Mouse (Mus musculus) megakaryocyte, embryonic 14.5 days (primary cell): Measurements from ENCODE around the gene Zkscan5. TPM values are rescaled to one million over a fixed set of nuclear protein-coding genes. Genes with fewer than 3 reads are reported as not detected.
"Not testable (repeated sequence)": the region's sequence is repeated elsewhere in the genome, so short reads cannot be mapped to it uniquely, and the experiment has no call there.

ENCODE experiments used
- H3K27me3 ChIP-seq: replicated peaks from 2 replicates; pipeline ENCODE3; 2012; ENCODE audit warnings: inconsistent platforms
- H3K36me3 ChIP-seq: replicated peaks from 2 replicates; pipeline ENCODE3; 2012; ENCODE audit warnings: low read length, inconsistent platforms, mixed read lengths
- H3K4me1 ChIP-seq: 2 replicates; pipeline ENCODE4 v1.6.1; 2012; ENCODE audit warnings: inconsistent platforms
- H3K4me3 ChIP-seq: replicated peaks from 2 replicates; pipeline ENCODE3; 2012; ENCODE audit warnings: moderate library complexity, mild to moderate bottlenecking, inconsistent platforms
- H3K9me3 ChIP-seq: 2 replicates; pipeline ENCODE4 v1.6.1; 2012; ENCODE audit warnings: inconsistent platforms
- FLI1 ChIP-seq: IDR thresholded peaks from 2 replicates; pipeline ENCODE4 v1.6.1; 2012; ENCODE audit warnings: low read length, inconsistent platforms, mixed read lengths
- GATA1 ChIP-seq: IDR thresholded peaks from 3 replicates; pipeline ENCODE4 v1.6.1; 2012; ENCODE audit warnings: mixed read lengths, low read length, inconsistent platforms, borderline replicate concordance
- polyA plus RNA-seq: library from polyadenylated mRNA; stranded (reverse); fragments of >175 nt; gene quantifications from 2 replicates; pipeline ENCODE4 v1.2.3, GENCODE M21; 2012; ENCODE audit warnings: low replicate concordance; ENCODE audit not compliant: insufficient read depth

The Zkscan5 gene
- polyA plus RNA-seq, 1 experiment: 0.84 TPM

- Histone ChIP-seq H3K9me3 (no peaks in the 10 kb centered on the region), H3K27me3 (no peaks in the 10 kb centered on the region), H3K4me3 (no peak overlapping the region), H3K4me1 (peaks cover 3% of the 10 kb centered on the region; the same call in 1 of the 2 replicates), H3K36me3 (peaks cover 83% of the 10 kb centered on the region)
- no peak for TF ChIP-seq GATA1
- no peak for TF ChIP-seq FLI1
These were observed 7.0 kb downstream of the Zkscan5 start for GRCm38 (mm10) chr5:145211340-145211739.

DNA sequence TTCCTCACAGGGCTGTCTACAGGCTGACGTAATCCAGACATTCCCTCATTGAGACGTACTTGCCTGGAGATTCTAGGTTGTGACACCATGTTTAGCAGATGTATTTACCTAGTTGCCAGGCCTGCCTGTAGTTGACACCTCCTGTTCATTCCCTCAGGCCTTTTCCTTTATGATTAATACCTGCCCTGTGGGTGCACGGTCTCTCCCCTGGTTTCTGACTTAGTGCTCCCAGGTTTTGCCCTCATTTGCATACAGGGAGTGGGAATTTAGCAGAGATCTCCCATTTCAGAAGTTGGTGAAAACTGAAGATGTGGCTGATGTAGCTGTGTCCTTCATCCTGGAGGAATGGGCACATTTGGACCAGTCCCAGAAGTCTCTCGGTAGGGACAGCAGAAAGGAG, 7.9 kb downstream of the Zkscan5 start:
- Histone ChIP-seq H3K4me1 (0 out of 2 replicates have a peak, but pooled peaks cover 3% of the 10 kb centered on the region), H3K36me3 (peaks cover 82% of the 10 kb centered on the region), H3K4me3 (no peak overlapping the region), H3K27me3 (no peaks in the 10 kb centered on the region), H3K9me3 (no peaks in the 10 kb centered on the region)
- no peak for TF ChIP-seq GATA1
- no peak for TF ChIP-seq FLI1

GRCm38 (mm10) chr5:145213505-145213904, 9.1 kb downstream of the Zkscan5 start:
- TF ChIP-seq FLI1: no peak
- no peak for TF ChIP-seq GATA1
- Histone ChIP-seq H3K9me3 (no peaks in the 10 kb centered on the region), H3K4me3 (no peak overlapping the region), H3K4me1 (no peaks in the 10 kb centered on the region), H3K36me3 (peaks cover 83% of the 10 kb centered on the region), H3K27me3 (no peaks in the 10 kb centered on the region)

DNA sequence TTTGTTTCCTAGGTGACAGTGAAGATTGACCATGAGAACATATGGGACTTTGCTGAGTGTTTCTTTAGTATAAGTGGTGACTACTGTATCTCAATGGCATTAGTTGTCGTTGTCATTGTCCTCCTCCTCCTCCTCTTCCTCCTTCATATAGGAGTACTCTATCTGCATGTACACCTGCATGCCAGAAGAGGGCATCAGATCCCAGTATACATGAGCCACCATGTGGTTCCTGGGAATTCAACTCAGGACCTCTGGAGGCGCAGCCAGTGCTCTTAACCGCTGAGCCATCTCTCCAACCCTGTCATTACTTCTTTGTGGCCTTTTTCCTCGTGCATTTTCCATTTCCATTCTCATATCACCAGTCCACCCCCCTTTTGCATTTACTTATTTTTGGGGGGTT, 10.3 kb downstream of the Zkscan5 start:
- Histone ChIP-seq H3K36me3 (peaks cover 85% of the 10 kb centered on the region), H3K9me3 (no peaks in the 10 kb centered on the region), H3K4me3 (no peak overlapping the region), H3K27me3 (no peaks in the 10 kb centered on the region), H3K4me1 (no peaks in the 10 kb centered on the region)
- no peak for TF ChIP-seq FLI1
- no peak for TF ChIP-seq GATA1

GRCm38 (mm10) chr5:145217746-145218145, 13.4 kb downstream of the Zkscan5 start:
- TF ChIP-seq GATA1 (no peak), FLI1 (no peak)
- H3K4me1 ChIP-seq: no peaks in the 10 kb centered on the region; the same call in 1 of the 2 replicates
- H3K9me3 ChIP-seq: no peaks in the 10 kb centered on the region
- no peaks in the 10 kb centered on the region for H3K27me3 ChIP-seq
- H3K36me3 ChIP-seq: peaks cover 79% of the 10 kb centered on the region
- H3K4me3 ChIP-seq: no peak overlapping the region

GRCm38 (mm10) chr5:145218206-145218605, 13.8 kb downstream of the Zkscan5 start:
- no peaks in the 10 kb centered on the region; the same call in 1 of the 2 replicates for H3K4me1 ChIP-seq

GRCm38 (mm10) chr5:145218671-145219070, 14.3 kb downstream of the Zkscan5 start:
- H3K27me3 ChIP-seq: no peaks in the 10 kb centered on the region
- H3K4me3 ChIP-seq: no peak overlapping the region
- TF ChIP-seq GATA1: no peak
- TF ChIP-seq FLI1: no peak
- no peaks in the 10 kb centered on the region for H3K9me3 ChIP-seq
- no peaks in the 10 kb centered on the region; the same call in 1 of the 2 replicates for H3K4me1 ChIP-seq
- H3K36me3 ChIP-seq: peaks cover 70% of the 10 kb centered on the region

More at GRCm38 (mm10) chr5:145218206-145218605, 13.8 kb downstream of the Zkscan5 start:
- no peak overlapping the region for H3K4me3 ChIP-seq
- peaks cover 74% of the 10 kb centered on the region for H3K36me3 ChIP-seq
- no peak for TF ChIP-seq FLI1
- no peak for TF ChIP-seq GATA1
- no peaks in the 10 kb centered on the region for H3K9me3 ChIP-seq
- H3K27me3 ChIP-seq: no peaks in the 10 kb centered on the region

GRCm38 (mm10) chr5:145219981-145220380, 15.6 kb downstream of the Zkscan5 start:
- H3K36me3 ChIP-seq: peaks cover 57% of the 10 kb centered on the region
- H3K4me3 ChIP-seq: no peak overlapping the region
- no peak for TF ChIP-seq FLI1
- TF ChIP-seq GATA1: no peak
- no peaks in the 10 kb centered on the region; the same call in 1 of the 2 replicates for H3K4me1 ChIP-seq
- H3K9me3 ChIP-seq: no peaks in the 10 kb centered on the region
- H3K27me3 ChIP-seq: no peaks in the 10 kb centered on the region

DNA sequence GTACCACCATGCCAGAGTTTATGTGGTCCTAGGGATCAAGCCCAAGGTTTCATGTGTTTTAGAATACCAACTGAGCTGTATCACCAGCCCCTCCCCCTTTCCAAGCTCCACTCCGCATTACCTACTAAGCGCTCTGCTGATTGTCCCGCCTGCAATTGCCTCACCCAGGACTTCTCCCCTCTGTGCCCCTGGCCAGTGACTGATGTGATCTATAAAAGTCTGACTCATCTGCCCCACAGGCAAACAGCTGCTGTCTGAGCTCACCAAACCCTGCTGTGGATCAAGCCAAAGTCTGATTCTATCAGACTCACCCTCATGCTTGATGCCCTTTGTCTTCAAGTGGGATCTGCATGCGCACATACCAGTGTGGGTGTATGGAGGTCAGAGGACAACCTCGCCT, 18.5 kb downstream of the Zkscan5 start:
- Histone ChIP-seq H3K9me3 (no peaks in the 10 kb centered on the region), H3K4me3 (no peak overlapping the region), H3K27me3 (no peaks in the 10 kb centered on the region), H3K4me1 (peaks cover 4% of the 10 kb centered on the region), H3K36me3 (peaks cover 40% of the 10 kb centered on the region)
- TF ChIP-seq GATA1 (no peak), FLI1 (no peak)

- Histone ChIP-seq H3K9me3 (no peaks in the 10 kb centered on the region), H3K36me3 (peaks cover 34% of the 10 kb centered on the region), H3K4me1 (peaks cover 9% of the 10 kb centered on the region), H3K4me3 (no peak overlapping the region), H3K27me3 (no peaks in the 10 kb centered on the region)
- no peak for TF ChIP-seq GATA1
- no peak for TF ChIP-seq FLI1
These were observed 19.0 kb downstream of the Zkscan5 start for GRCm38 (mm10) chr5:145223395-145223794.

DNA sequence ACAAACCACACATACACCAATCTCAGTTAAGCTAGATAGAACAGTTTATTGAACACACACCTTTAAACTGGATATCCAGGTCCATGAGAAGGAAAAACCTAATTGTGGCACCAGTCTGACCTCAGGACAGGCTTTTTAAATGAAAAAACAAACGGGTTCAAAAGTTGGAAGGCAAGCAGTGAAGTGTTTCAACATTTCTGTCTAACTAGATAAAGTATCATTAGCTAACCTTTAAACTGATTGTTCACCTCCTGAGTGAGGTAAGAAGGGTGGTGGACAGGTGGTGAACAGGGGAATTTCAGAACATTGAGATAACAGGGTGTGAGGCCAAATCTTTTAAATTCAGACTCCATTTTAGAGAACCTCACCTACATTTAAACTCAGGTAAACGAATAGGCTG, 22.1 kb downstream of the Zkscan5 start:
- Histone ChIP-seq H3K4me1 (peaks cover 22% of the 10 kb centered on the region), H3K36me3 (peaks cover 6% of the 10 kb centered on the region), H3K27me3 (no peaks in the 10 kb centered on the region)

DNA sequence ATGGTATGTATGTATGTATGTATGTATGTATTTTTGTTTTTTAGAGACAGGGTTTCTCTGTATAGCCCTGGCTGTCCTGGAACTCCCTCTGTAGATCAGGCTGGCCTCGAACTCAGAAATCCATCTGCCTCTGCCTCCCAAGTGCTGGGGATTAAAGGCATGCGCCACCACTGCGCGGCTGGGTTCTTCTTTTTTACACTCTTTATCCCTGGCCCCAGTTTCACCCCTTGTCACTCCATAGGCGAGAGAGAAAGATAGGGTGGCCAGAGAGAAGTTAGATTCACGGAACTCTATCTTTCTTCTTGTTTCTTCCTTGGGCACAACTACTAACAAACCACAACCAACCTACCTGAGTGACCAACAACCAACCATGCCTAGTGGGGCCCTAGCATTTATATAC, 24.9 kb downstream of the Zkscan5 start:
- not testable (repeated sequence) for H3K4me3 ChIP-seq, H3K9me3 ChIP-seq, H3K27me3 ChIP-seq
- peaks cover 14% of the 10 kb centered on the region for H3K36me3 ChIP-seq
- peaks cover 39% of the 10 kb centered on the region for H3K4me1 ChIP-seq

More for the DNA sequence above, 22.1 kb downstream of the Zkscan5 start:
- Histone ChIP-seq H3K4me3 (no peak overlapping the region), H3K9me3 (no peaks in the 10 kb centered on the region)
- TF ChIP-seq GATA1 (no peak), FLI1 (no peak)
